Mouse (Mus musculus) cerebellum, adult 9-11 months (tissue): ENCODE results near the gene Tex26.

Experiments used
- DNase-seq: peaks from one replicate; pipeline ENCODE4 v3.0.0; 2022

The Tex26 gene

DNA sequence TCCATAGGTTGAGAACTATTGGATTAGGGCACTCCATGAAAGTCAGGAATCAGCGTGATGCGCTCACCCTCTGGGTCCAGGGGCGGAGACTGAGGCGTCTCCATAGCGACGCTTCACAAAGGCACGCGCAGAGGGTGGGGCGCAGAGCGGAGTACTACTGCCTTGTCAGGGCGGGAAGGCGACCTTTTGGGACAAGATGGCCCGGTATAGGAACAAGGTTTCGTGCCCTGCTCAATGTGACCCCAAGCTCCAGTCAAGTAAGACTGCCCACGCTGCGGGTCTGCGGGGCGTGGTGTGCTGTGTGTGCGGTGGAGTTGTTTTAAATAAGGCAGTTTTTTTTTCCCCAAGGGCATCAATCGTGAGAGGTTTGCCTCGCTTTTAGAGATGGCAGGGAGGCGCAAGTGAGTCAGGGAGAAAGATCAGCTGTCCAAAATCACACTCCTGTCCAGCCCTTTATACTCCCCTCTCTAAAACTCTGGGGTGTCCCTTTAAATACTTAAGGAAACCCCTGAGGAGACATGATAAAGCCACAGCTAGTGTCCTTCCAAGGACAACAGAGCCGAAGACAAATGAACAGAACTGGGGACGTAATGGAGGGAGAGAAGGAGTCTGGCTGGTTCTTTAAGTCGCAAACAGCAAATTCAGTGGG is at the start of gene Tex26:
TSS of gene Tex26 (plus strand) at position 130 of the 649 bp plus-strand sequence.
- peak; percentile 72 for DNase-seq

DNA sequence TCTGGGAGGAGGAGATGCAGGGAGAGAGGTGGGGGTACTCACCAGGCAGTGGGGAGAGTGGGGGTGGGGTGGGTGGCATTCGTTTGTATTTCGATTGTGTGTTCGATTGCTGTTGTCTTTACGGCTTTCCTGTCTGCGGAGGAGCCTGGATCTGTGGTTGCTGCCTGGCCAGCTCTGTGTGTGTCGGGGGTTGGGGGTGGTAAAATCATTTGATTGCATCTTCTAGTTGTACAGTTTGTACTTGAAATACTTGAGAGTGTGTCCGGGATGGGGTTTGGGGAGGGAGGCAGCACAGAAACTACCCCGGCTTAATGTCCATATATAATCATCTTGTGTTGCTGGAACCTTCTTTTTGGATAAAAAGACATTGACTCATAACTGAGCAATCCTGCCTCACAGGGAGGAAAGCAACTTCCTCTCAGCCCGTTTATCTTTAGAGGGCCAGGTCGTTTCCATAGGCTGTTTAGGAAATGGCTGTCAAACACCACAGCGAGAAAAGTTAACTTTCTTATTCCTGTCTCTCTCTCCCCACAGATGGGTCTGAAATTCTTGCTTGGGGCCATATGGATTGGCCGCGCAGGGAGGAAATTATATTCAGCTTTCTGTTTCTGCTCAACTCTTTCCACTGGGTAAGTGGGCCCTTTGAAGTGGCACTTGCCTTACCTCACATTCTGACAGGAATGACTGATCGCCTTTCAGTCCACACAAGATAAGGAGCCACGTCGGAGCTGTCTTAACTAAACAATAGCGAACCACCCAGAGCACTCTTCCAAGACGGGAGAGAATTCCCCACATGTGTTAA is 47.7 kb upstream of the Tex26 start:
- DNase-seq = no peak

DNA sequence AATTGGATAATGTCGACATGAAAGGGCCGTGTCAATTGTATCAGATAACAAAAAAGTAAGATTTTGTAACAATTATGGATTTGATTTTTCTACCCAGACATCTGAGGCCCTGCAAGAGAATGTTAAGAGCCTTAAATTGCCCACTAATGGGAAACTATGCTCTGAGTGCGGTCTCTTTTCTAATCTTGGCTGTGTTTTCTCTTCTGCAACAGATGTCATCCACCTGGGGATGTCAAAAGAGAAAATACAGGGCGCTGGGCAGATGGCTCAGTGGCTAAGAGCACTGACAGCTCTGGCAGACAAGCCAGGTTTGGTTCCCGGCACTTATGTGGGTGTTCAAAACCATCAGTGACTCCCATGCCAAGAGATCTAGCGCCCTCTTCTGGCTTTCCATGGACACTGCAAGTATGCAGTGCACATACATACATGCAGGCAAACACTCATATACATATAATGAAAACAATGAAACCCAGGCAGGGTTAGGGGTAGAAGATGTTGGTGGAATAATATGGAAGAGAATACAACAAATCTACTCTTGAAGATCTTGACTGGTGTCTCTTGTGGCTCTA is 47.0 kb upstream of the Tex26 start:
- DNase-seq = no peak

DNA sequence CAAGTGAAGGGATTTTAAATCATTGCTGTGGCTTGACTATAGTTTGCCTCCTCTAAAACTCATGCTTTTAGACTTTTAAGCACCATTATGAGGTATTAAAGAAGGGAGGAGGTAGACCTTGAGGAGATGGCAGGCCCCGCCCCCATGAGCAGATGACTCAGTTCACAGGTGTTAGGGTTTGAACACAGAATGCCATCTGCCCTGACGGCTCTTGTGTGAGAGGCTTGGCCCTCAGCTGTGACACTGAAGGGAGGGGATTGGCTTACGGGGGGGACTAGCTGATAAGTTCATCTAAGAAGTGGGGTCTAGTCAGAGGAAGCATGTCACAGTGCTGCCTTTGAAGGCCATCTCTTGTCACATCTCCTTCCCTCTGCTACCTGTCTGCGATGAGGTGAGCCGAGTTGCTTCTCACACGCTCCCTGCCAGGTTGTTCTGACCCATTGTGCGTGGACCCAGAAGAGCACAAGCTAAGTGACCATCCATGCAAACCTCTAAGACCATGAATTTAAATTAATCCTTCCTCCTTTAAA is 37.9 kb upstream of the Tex26 start:
- DNase-seq = no peak

DNA sequence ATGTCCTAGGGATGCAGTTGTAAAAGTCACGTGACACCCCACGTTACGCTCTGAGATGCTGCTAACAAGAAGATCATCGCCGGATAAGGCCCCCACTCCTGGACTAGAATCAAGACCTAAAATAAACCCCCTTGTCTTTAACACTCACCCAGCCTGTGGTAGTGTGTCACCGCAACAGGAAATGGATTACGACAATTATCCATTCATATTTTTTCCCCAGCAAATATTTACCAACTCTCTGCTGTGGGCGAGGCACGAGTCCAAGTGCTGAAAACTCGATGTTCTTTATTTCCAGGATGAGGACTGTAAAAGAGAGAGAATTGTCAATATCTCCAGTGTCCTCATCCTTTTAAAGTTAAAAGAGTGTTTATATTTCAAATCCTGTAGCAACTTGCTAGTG is 37.4 kb upstream of the Tex26 start:
- no peak for DNase-seq

DNA sequence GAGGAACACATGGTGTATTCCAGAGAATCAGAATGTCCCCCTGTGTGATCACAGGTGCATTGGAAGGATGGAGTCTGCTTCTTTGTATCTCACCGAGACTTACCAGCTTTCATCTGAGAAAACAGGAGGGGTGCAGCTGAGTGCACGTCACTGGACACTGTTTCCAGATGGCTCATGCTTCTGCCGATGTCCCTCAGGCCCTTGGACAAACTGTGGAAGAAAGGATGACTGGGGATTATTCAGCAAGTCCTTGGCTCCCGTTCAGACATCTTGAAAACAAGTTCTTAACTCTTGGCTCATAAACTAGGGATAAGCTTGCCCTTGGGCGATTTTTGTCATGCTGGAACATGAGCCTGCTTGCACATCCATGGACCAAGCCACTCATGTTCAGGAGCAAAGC is 36.1 kb upstream of the Tex26 start:
- DNase-seq = no peak

DNA sequence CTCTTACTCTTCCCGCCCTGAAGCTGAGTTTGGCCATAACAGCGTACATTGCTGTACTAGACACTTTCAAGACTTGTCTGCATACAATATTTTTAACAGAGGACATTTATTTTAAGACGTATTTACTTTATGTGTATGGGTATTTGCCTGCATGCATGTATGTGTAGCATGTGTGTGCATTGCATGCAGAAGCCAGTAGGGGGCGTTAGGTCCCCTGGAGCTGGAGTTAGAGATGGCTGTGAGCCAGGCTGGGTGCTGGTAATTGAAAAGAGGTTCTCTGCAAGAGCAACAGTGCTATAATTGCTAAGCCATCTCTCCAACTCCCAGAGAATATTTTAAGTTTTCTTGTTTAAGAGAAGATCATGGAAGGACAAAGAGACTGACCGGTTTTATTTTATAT is 34.8 kb upstream of the Tex26 start:
- DNase-seq = no peak

DNA sequence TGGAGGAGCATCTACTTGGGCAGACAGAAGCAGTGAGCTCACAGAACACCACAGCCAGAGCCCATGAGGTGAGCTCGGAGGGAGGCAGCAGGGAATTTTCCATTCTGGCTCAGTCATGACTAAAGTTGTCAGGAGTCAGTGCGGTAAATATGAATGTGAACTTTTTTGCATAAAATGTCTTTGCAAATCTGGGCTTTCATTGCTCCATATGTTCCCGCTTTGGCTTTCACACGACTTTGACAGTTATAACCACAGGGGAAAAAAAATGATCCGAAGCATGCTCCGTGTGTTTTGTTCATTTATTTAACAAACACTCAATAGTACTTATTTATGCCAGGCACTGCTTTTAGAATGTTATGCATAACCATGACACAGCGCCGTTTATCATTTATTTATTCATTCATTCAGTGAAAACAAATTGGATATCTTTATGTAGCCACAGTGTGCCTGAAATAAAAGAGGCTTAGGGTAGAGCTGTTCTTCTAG is 32.6 kb upstream of the Tex26 start:
- DNase-seq = no peak

DNA sequence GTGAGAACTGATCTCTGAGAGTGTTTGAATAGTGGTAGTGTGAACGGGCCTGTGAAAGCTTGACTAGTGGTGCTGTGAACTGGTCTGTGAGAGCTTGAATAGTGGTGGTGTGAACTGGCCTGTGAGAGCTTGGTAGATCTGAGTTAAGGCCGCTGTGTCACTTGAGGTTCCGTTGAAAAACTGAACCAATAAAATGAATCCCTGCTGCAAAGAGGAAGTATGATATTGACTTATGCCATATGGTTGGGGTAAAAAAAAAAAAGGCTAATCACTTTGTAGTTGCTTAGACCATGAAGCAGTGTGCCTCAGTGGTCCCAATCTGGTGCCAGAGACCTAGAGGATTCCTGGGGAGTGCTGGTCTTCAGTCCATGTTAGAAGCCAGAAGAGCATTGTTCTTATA is 30.0 kb upstream of the Tex26 start:
- no peak for DNase-seq

DNA sequence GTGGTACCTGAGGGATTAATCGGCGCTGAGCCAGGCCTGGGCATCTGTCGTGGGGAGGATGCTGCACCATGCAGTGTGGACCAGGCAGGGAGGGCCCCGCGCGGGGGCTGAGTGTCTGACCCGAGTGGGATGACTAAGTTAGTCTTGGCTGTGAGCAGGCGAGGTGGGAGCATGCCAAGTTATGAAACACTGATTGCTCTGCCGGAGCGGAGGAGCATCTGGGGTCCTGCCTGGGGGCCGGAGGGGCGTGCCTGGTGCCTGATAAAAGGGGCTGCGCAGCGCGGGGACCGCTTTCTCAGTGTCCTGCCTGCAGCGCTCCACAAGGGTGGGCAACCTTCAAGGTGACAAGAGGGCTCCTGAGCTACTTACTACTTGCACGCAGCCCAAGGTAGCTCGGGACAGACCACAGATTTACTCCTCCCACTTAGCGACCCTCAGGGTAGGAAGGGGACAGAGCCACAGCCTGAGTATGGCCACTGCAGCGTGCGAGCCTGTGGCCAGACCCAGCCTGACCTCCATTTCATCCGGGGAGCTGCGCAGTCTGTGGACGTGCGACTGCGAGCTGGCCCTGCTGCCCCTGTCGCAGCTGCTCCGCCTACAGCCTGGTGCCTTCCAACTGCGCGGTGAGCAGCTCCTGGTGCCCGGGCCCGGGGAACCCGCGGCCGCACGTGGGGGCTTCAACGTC is 27.8 kb upstream of the Tex26 start, which contains the start of gene Medag:
TSS of gene Medag (plus strand) at position 241 of the 685 bp plus-strand sequence.
- peak; percentile 80 for DNase-seq

DNA sequence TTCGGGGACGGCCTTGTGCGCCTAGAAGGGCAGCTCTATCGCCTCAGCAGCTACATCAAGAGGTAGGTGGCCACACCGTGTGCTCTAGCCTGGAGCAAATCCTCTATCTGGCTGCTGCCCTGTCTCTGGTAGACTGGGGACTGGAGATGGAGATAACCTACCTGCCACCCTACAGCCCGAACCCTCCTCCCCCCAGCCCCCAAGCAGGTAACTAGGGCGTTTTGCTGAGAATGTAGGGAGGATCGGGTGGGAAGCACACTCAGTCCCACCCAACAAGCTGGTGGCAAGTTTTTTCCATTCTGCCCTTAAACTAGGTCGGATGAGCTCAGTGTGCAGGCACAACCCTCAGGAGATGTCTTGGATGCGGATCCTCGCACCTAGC is 27.3 kb upstream of the Tex26 start:
- no peak for DNase-seq

DNA sequence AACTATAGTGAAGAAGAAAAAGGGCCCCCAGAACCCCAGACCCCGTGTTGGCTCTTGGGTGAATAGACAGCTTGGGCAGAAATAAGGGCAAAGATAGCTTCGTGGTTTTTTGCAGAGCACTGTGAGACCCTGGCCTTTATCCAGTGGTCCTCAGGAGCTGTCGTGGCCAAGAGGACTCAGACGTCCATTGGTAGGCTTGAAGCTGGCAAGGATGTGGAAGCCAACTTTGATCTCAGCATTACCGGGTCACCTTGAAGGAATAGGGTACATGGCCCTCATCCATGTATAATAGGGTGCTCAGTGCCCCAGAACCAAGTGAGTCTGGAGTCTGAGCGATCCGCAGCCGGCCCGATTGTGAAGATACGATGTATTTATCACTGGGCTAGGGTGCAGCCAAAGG is 26.8 kb upstream of the Tex26 start:
- peak; percentile 24 for DNase-seq

DNA sequence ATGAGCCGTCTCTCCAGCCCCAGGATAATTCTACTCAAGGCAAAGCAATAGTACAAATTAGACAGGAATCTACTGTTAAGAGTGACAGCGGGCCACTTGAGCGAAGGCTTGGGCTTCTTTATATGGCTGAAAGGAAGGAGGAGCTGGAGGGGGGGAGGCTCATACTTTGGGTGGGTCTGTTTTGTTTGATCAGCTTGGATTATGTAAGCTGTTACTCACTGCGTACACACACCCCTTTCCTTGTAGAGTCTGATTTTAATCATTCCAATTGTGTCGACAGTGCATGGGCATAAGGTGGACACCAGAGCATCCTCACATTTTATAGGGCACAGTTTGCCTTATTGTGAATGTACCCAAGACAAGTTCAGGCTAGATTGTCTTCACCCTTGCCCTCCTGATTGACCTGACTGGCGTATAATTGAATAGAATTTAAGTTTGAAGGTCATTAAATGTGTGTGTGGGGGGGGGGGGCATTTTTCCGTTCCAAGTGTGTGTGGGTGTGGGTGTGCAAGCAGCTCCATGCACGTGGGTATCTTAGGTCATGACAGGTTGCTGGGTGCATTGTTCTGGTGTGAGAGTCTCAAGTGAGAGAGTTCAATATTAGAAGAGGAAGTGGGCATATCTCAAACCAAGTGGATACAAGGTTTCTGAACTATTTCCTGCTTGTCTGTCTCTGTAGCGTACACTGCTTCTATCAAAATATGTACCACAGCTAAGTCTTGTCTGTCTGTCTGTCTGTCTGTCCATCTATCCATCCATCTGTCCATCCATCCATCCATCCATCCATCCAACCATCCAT is 24.9 kb upstream of the Tex26 start:
- no peak for DNase-seq

DNA sequence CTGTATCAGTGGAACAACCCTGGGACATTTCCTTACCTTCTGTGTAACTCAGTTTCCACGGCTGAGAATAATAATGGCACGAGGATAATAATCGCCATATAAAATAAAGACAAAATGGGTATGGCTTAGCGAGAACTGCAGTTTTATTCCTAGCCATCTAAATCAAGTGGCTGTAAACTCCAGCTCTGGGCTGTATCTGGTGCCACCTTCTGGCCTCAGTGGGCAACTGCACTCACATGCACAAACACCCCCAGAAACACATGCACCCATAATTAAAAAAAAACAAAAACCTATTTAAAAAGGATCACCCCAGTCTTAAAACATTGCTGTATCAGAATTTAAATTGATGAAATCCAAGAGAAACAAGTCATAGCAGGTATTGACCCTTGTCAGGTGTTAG is 22.1 kb upstream of the Tex26 start:
- DNase-seq = no peak

DNA sequence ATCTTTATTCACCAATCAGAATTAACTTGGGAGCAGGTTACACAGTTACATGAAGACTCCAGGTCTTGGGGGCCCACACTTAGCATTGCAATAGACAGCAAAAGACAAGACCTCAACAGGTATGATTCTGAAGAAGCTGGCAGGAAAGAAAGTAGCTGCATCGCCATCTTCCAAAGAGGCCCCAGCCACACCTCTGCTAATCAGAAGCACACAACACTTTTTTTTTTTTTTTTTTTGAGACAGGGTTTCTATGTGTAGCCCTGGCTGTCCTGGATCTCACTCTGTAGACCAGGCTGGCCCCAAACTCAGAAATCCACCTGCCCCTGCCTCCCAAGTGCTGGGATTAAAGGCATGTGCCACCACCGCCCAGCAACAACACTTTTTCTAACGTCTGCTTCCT is 12.9 kb upstream of the Tex26 start:
- no peak for DNase-seq

DNA sequence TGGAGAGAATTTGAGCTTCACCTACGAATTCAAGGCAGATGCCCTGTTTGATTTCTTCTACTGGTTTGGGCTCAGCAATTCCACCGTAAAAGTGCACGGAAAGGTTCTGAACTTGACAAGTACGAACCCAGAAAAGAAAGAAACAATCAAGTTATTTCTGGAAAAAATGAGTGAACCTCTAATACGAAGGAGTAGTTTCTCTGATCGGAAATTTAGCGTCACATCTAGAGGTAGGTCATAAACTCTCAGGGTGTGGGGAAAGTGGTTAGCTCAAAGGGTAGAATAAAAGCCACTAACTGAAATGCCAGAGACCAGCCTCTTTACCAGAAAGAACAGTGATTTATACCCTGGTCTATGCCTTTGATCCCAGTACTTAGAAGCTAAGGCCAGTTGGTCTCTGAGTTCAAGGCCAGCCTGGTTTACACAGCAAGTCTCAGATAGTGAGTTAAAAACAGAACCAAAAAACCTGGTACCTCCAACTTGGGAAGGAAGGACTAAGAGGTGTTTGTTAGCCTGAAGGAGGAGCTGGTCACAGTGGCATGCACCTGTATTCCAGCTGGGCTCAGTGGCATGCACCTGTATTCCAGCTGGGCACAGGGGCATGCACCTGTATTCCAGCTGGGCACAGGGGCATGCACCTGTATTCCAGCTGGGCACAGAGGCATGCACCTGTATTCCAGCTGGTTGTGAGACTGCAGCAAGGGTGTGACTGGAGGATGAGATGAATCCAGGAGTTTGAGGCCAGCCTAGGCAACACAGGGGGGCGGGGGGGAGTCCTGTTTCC is 12.0 kb upstream of the Tex26 start:
- DNase-seq = no peak

DNA sequence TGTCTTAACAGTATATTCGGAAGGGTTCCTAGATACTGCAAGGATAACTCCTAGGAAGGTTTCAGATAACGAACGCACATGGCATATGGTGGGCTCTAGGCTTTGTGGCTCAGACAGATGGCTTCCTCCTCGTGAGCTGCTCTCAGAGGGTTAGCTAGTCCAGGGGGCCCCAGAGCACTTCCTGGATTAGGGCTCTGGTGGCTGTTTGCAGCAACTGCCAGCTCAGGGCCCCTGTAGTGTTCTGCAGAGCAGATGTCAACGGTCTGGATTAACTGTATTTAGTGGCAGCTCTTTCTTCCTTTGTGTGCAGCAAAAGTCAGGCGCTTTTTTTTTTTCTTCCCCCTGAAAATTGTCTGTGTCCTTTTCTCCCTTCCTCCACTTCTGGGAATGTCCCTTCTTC is 11.1 kb upstream of the Tex26 start:
- DNase-seq = no peak

DNA sequence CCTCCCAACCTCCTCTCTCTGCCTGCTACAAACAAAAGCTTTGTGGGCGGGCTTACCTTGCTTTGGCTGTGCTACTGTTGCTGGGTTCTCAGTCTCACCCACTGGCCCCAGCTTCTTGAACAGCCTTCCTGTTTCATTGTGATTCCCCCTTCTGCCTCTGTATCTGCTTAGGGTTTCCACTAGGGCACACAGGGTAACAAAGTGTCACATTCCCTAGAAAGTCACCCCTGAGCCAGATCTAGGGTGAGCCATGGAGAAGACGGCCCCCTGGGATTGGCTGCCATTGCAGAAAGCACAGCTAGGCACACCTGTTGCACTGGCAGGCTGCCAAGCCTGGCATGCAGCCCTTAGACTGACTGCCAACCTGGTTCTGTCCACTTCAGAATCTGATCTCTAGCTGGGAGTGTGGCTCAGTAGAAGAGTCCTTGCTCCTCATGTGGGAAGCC is 10.6 kb upstream of the Tex26 start:
- DNase-seq = peak; percentile 81

DNA sequence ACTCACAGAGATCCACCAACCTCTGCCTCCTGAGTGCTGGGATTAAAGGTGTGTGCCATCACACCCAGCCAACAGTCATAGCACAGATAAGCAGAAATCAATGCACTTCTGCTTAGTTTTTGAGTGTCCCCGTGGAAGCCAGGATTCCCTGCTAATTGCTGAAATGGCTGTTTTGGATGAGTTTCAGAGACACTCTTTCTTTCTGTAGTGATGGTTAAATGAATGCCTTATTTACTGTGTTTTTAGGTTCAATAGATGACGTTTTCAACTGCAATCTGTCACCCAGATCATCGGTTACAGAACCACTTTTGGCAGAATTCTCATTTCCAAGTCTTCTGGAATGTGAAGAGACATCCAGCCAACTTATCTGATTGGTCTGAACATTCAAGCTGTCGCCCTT is 9.9 kb upstream of the Tex26 start:
- no peak for DNase-seq

DNA sequence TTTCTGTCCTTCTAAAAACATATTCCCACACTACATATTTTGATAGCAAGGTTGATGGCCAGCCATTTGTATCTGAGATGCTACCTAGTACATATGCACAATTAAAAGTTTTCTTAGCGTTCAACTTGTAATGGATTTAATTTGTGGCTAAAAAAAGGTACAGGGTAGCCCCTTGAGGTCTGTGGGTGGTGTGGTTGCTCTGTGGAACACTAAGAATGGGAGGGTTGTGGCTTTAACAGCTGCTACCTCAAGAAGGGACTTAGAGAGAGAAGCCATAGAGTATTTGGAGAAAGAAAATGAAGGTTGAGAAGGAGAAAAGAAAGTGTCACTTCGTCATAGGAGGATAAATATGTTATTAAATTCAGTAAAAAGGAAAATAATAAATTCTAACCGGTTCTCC is 8.5 kb upstream of the Tex26 start:
- DNase-seq = no peak

DNA sequence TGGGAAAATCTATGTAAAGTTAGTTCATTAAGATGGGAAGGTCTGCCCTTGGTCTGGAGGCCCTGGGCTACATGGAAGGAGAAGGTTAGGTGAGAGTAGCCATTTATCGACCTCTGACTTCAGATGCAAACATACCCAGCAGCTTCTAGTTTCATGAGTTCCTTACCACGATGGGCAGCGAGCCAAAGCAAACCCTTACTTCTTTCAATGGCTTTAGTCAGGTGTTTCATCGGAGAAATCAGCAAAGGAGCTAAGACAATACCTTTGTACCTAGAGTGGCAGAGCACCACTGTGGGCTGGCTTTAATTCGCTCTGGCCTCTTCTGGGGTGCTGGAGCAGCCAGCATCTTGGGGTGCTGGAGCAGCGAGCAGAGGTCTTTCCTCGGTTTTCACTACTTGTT is 5.8 kb upstream of the Tex26 start:
- DNase-seq = no peak
